Mouse (Mus musculus): ENCODE data around the gene Myo19. TPM values are rescaled to one million over a fixed set of nuclear protein-coding genes. Genes with fewer than 3 reads are reported as not detected.
"Not testable (repeated sequence)": the region's sequence is repeated elsewhere in the genome, so short reads cannot be mapped to it uniquely, and the experiment has no call there.

Gene Myo19
- total RNA-seq (2015; ENCODE audit: low replicate concordance) = 6.1 and 15.5 TPM in 2 replicates
- total RNA-seq (2017; ENCODE audit: low replicate concordance) = 6.5 and 10.5 TPM in 2 replicates

DNA sequence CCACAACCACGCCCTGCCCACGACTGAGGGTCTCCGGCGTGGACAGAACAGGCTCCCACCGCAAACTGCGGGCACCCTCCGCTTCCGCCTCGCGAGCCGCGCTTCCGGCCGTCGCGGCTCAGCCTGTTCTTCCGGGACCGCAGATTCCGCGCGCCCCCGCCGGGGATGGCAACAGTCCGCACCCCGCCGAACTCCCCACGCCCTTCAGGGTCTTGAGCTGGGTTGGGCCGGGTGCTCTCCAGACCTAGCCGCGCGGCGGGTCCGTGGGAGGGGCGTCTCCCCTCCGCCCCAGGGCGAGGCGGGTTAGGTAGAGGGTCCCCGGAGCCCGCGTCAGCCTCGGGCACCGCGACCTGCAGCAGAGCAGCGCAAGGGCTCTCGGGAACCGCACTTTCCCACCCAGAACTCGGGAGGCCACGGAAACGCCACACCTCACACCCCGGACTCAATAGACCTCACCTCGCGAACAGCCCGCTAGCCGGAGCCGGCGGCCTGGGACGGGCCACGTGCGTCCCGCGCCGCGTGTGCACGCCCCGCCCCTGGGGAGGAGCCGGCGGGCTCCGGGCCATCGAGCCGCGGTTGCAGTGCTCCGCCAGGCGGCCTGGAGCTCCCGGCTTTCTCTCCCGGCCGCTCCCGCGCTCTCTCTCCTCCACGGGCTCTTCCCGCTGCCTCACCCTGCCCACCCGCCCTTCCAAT, at the start of gene Myo19, which contains the start of gene Pigw:
Myo19 (plus strand) TSS at position 377 of the 693 bp plus-strand sequence.
Pigw (minus strand) TSS at position 514 of the 693 bp plus-strand sequence.
- ATAC-seq (replicated peaks; ENCODE audit: low FRiP score, poor library complexity, severe bottlenecking) = peak; percentile 89

DNA sequence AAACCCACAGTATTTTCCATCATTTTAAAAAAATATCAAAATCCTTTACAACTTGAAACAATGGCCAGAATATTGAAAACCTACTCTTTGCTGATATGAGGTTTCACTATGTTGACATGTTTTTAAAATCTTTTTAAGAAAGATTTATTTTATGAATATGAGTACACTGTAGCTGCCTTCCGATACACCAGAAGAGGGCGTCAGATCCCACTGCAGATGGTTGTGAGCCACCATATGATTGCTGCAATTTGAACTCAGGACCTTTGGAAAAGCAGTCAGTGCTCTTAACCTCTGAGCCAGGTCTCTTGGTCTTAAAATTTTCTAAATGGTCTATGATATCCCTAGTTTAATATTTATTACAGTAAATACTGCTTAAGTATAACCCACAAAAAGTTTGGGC, 40.6 kb upstream of the Myo19 start:
- no peak for ATAC-seq (replicated peaks; ENCODE audit: low FRiP score, poor library complexity, severe bottlenecking)

DNA sequence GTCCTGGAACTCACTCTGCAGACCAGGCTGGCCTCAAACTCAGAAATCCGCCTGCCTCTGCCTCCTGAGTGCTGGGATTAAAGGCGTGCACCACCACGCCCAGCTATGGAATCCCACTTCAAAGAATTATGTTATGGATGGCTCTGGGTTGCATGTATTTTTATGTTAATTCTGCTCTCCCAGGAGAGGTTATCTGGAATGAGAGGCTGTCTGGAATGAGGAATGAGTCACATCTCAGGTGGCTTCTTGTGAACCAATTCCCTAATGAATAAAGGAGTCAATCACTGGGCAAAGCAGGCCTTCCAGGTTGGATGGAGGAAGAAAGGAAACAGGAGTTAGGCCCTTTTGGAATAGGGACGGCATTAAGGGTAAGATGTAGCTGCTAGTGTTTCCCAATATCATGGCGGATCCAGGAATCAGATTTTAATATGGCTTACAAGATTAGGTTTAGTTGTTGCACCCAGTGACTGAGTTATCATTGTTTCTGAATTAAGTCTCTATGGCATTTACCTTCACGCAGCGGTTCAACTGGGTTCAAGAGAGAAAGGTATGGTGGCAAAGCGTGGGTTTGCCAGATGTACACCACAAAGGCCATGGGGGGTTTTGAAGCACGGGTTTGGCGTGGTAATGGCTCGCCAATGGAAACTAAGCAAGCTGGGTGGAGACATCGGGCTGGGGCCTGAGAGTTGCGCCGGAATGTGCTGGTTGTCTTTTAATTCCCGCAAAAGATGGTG, 33.0 kb upstream of the Myo19 start:
- no peak for ATAC-seq (replicated peaks; ENCODE audit: low FRiP score, poor library complexity, severe bottlenecking)

DNA sequence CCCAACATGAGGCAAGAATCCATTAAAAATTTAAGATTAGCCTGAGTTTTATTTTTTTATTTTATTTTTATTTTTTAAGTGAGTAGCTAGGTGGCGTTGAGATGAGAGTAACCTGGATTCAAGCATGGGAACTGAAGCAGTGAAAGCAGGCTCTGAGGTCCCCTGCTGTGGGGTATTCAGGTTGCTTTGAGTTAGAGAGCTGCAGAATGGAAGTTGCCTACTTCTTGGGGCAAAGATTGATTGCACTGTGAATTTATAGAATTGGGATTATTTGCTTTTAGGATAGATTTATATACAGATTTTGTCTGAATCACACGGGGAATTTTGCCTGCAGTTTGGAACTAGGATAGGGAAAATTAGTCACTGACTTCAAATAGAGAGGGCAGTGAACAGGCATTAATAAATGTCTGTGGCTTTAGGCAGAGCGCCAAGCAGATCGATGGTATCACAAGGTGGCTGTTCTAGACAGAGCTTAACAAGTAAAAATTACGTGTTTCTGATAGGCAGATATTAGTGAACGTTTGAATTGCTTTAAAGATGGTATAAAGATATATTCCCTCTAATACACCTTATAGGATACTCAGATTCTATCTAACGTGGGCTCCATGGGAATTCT, 32.4 kb upstream of the Myo19 start:
- ATAC-seq (replicated peaks; ENCODE audit: low FRiP score, poor library complexity, severe bottlenecking) = no peak

DNA sequence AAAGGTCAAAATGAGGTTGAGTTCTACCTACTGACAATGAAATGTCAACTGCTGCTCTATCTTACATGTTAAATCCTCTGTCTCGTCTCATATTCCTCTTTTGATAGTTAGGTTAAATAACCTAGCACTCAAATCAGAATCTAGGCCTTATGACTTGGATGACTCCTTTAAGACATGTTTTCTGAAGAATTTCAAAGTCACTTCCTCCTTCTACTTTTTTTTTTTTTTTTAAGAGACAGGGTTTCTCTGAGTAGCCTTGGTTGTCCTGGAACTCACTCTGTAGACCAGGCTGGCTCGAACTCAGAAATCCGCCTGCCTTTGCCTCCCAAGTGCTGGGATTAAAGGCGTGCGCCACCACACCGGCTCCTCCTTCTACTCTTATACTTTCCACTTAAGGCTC, 24.7 kb upstream of the Myo19 start:
- no peak for ATAC-seq (replicated peaks; ENCODE audit: low FRiP score, poor library complexity, severe bottlenecking)

DNA sequence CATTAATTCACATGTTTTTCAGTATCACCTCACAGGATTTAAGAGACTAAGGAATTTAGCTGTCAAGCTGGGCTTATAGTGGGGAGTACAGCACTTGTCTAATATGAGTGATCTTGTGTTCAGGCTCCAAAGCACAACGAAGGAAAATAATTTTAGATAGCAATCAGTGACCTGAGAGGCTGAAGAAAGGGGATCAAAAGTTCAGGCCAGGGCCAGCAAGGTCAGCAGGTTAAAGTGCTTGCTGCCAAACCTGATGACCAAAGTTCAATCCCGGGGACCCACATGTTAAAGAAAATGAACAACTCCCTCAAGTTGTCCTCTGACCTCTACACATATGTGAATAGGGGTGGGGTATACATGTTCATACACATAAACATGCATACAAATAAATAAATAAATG, 14.7 kb upstream of the Myo19 start:
- no peak for ATAC-seq (replicated peaks; ENCODE audit: low FRiP score, poor library complexity, severe bottlenecking)

DNA sequence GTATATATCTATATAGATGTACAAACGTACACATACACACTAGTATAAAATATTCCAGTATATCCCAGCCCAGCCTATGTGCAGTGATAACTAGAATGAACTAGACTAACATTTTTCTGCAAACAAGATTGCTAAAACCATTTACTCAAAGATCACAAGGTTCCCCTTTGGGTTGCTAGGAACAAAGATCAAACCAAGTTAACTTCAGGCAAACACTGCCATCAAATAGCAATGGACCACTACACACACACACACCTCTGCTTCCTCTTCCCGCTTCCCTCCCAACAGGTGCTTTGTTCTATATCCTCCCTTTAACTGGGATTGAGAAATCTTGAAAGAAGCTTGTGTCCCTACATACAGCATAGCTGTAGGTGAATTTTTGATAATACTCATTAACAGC, 12.4 kb upstream of the Myo19 start:
- no peak for ATAC-seq (replicated peaks; ENCODE audit: low FRiP score, poor library complexity, severe bottlenecking)

DNA sequence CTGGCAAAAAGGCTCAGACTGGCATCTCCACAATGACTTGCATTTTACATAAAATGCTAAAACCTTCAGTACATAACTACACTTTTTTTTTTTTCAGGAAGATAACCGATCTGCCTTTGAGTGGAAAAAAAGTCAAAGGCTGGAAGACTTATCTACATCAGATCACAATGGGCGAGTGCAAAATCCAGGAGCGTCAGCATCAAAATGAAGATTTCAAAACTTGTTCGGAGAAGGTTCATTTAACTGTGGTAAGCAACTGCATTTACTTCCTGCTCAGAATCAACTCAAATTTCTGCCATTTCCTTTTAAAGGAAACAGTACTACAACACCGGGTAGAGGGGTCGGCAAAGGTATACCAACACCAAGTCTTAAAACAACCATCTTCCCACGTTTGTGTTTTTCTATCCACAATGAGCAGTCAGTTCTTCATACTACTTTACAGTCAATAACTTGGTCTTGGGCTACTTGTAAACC, 11.1 kb upstream of the Myo19 start:
- ATAC-seq (replicated peaks; ENCODE audit: low FRiP score, poor library complexity, severe bottlenecking) = no peak

DNA sequence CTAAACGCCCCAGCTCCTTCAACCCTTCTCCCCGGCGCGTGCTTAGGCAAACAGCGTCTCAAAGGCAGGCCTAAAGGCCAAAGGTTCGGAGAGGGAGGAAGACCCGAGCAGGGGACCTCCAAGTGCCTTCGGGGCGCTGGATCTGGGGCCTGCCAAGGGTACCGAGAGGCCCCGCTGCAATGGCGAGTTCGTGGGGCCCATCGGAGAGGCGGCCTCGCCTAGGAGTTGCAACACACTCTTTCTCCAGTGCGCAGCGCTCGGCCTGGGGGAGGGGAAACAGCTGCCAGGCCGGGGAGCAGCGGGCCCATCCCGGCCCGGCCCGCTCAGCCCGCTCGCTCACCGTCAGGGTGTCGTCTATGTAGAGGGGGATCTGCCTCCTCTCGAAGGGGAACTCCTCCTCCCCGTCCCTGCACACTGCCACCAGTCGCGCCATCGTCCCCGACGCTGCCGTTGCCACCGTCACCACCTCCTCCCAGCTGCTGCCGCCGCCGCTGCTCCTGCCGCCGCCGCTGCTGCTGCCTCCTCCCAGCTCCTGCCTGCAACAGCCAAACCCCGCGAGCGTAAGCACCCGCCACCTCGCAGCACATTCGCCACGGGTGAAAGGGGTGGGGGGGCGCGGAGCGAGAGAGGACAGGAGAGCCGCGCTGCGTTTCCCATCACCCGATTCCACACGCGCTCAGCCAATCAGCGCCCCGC, 10.3 kb upstream of the Myo19 start:
- peak; percentile 63 for ATAC-seq (replicated peaks; ENCODE audit: low FRiP score, poor library complexity, severe bottlenecking)

DNA sequence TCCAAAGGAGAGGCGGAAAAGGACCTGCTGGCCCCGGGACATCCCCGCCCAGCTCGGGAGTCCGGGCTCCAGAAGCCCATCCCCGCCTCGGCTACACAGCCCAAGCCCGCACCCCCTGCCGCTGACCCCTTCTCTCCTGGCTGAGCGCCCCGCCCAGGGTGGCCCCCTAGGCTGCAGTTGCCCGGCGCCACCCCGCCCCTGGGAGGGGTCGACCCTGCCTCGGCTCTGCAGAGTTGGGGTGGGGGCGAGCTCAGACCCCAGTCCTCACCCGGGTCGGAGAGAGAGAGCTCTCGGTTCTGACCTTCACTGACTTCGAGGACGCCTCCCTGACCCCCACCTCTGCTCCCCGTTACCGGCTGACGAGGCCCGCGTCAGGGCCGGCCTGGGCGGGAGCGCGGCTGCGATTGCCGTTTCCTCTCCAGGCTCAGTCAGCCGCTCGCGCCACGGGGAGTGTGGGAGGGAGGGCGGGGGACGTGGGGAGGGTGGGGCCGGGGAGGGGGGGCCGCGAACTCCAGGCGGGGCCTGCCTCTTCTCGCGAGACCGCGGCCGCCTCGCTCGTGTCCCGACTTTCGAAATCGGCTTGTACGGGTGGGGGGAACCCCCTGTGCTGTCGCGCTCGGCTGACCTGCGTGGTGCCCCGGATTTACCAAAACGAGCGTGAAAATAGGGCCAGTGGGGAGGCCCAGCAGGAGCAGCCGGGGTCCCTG, 9.5 kb upstream of the Myo19 start, which contains the start of gene Ggnbp2:
Ggnbp2 (minus strand) TSS at position 481 of the 707 bp plus-strand sequence.
- ATAC-seq (replicated peaks; ENCODE audit: low FRiP score, poor library complexity, severe bottlenecking) = peak; percentile 62

DNA sequence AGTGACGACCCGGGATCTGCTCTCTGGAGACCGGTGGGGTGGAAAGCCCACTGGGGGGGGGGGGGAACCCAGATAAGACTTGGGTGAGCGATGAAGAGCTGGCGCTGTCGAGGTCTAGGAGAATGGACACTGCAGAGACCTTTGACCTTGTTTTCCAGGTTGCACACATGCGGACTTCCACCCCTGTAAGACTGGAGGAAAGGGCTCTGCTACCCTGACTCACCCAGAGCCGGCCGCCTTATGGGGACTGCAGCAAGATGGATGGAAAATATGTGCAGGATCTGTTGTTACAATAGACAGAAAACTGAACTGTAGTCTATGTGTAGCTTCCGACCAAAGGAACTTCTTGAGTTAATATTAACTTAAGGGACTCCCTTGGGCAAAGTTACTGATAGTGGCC, 8.9 kb upstream of the Myo19 start:
- ATAC-seq (replicated peaks; ENCODE audit: low FRiP score, poor library complexity, severe bottlenecking) = peak; percentile 13

DNA sequence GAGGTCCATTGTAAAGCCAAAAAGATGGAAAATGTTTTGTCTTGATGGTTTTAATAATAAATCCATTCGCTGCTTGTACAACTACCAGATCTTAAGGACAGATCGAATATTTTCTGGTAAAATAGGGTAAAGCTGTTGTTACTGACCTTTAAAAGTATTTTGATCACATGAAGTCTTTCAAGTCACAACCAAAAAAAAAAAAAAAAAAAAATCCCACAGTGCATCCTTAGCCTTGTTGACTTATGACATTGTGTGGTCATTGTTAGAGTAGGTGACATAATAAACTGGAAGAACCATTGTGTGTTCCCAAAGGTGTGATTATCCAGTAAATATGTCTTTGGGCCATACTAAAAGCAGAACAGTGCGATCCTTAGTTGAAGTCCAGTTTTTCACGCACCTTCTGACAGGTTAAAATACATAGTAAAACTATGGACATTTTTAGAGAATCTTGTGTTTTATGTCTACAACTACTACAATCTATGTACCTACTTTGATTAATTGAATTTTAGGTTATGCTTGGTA, 8.3 kb upstream of the Myo19 start:
- no peak for ATAC-seq (replicated peaks; ENCODE audit: low FRiP score, poor library complexity, severe bottlenecking)

DNA sequence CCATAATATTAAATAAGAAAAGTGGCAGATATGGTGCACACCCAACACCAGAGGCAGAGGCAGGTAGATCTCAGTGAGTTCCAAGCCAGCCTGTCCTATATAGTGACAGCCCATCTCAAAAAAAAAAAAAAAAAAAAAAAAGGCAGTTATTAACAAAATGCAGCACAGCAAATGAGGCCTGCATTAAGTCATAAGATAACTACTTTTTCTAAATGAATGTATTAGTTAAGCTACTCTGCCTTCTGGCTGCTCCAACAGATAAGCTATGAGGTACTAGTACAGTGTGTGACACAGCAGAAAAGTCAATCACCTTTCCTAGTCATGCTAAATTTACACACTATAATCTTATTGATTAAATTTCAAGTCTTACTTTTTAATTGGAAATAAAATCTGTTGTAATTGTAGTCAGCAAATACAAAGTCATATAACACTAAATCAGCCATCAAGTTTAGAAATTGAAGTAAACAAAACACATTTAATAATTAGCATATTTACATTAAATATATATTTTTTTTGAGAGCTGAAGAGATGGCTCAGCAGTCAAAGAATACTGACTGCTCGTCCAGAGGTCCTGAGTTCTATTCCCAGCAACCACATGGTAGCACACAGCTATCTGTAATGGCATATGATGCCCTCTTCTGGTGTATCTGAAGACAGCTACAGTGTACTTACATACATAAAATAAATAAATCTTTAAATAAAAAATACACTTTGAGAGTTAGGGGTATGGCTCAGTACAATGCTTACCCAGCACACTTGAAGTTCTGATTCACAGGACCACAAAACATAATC, 6.7 kb upstream of the Myo19 start:
- ATAC-seq (replicated peaks; ENCODE audit: low FRiP score, poor library complexity, severe bottlenecking) = peak; percentile 71

DNA sequence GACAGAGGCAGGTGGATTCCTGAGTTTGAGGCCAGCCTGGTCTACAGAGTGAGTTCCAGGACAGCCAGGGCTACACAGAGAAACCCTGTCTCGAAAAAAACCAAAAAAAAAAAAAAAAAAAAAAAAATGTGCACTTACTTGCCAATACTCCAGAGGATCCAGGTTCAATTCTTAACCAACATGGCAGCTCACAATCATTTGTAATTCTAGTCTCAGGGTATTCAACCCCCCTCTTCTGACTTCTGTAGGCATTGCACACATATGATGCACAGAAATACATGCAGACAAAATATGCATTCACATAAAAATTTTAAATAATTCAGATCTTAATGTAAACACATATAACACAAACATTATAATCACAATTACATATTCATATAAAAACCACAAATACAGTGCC, 3.9 kb upstream of the Myo19 start:
- ATAC-seq (replicated peaks; ENCODE audit: low FRiP score, poor library complexity, severe bottlenecking) = not testable (repeated sequence)

DNA sequence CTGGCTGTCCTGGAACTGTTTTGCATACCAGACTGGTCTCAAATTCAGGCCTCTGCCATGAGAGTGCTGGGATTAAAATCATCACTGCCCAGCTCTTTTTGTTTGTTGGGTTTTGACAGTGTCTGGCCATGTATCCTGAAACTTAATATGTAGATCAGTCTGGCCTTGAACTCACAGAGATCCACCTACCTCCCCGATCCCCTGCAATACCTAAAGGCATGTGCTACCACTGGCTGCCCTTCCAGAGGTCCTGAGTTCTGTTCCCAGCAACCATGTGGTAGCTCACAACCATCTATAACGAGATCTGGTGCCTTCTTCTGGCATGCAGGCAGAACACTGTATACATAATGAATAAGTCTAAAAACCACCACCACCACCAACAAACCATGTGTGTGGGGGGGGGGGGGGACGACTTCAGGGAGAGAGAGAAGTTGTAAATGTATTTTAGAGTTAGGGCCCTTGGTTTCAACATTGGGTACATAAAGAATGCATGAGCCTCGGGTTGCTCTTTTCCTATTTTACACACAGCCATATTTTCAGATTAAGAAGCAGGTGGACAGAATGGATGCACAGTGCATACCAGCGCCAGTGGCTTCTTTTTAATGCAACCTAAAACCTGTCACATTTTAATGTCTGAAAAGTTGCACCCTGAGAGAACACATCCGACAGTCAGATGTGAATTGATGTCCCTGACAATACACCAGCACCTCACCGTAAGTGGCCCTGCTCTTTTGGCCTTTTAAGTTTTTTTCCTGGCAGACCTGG, 759 bp upstream of the Myo19 start:
- no peak for ATAC-seq (replicated peaks; ENCODE audit: low FRiP score, poor library complexity, severe bottlenecking)

DNA sequence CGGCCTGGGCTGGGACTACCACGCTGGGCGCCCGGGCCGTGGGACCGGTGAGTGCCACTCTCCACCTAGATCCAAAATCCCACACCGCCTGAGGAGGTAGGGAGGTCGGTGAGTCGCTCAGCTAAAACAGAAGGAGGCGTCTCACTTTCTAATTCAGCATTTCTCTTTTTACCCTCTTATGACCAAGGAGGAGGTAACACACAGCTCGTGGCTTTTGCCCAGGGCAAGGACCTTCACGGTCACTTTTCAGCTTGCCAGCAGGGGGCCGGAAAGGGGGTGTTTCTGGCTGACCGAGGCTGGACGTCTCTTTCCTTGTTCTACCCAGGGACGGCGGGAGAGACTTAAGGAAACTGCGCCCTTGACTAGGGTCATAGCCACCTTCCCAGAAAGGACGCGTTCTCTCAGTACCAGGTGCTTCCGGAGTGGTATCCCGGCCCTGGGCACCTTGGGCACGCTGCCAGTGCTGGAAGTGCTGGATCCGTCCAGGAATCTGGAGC, 565 bp downstream of the Myo19 start:
- ATAC-seq (replicated peaks; ENCODE audit: low FRiP score, poor library complexity, severe bottlenecking) = peak; percentile 56

DNA sequence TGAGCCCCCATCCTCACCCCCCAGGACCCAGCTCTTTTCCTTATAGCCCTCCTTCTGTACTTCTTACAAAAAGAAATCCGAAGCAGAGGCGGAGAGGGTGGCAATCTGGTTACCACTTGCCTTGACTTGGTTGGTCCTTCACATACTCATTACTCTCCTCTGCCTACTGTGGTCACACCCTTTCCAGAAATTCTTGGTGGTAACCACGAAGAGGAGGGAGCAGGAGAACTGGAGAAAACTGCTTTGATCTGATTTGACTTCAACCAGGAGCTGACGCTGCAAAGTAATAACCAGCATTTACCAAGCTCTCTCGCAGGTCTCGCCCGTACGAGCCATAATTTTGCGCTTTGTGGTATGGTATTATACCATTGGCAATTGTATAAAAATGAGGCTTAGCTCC, 1.0 kb downstream of the Myo19 start:
- ATAC-seq (replicated peaks; ENCODE audit: low FRiP score, poor library complexity, severe bottlenecking) = peak; percentile 16; the same call in 1 of the 2 replicates

All from erythroid progenitor cell, adult 5-6 weeks (primary cell).